Mouse (Mus musculus) heart, embryonic 12.5 days (tissue): ENCODE data around the gene Cep350. TPM values are rescaled to one million over a fixed set of nuclear protein-coding genes. Genes with fewer than 3 reads are reported as not detected.

Experiments used
- ATAC-seq: fragments of 200-750 bp; cut with Nextera tagmentation; 2 replicates; pipeline ENCODE4 v1.8.0; 2017; ENCODE audit warnings: moderate TSS enrichment, moderate library complexity; ENCODE audit not compliant: insufficient number of reproducible peaks, low FRiP score
- H3K27ac ChIP-seq: fragments of 300-500 bp; sonication (generic); 2 replicates; pipeline ENCODE4 v1.5.1; 2016; ENCODE audit warnings: mild to moderate bottlenecking, moderate library complexity; ENCODE audit not compliant: poor library complexity, severe bottlenecking
- H3K27me3 ChIP-seq: fragments of 300-500 bp; sonication (generic); replicated peaks from 2 replicates; pipeline ENCODE4 v1.6.1; 2016; ENCODE audit warnings: mild to moderate bottlenecking, moderate library complexity
- H3K36me3 ChIP-seq: fragments of 300-500 bp; sonication (generic); 2 replicates; pipeline ENCODE4 v1.6.1; 2016; ENCODE audit warnings: mild to moderate bottlenecking, moderate library complexity
- H3K4me1 ChIP-seq: fragments of 300-500 bp; sonication (generic); replicated peaks from 2 replicates; pipeline ENCODE4 v1.6.1; 2016; ENCODE audit warnings: mild to moderate bottlenecking
- H3K4me2 ChIP-seq: fragments of 300-500 bp; sonication (generic); 2 replicates; pipeline ENCODE4 v1.6.1; 2016; ENCODE audit warnings: mild to moderate bottlenecking, moderate library complexity
- H3K4me3 ChIP-seq: fragments of 300-500 bp; sonication (generic); 2 replicates; pipeline ENCODE4 v1.5.1; 2016; ENCODE audit warnings: mild to moderate bottlenecking
- H3K9ac ChIP-seq: fragments of 300-500 bp; sonication (generic); 2 replicates; pipeline ENCODE4 v1.6.1; 2016; ENCODE audit warnings: mild to moderate bottlenecking, moderate library complexity
- H3K9me3 ChIP-seq: fragments of 300-500 bp; sonication (generic); replicated peaks from 2 replicates; pipeline ENCODE4 v1.6.1; 2016; ENCODE audit warnings: mild to moderate bottlenecking, moderate library complexity
- WGBS: fragments of 180-500 bp; shearing (Covaris S2); methylation state at CpG from one replicate; pipeline ENCODE4 v1.1.7; 2016; 5-methylcytosine and 5-hydroxymethylcytosine counted together
- polyA plus RNA-seq: library from polyadenylated mRNA; unstranded; fragments of >200 nt; fragmentation: Nextera tagmentation; extraction: Ambion mirVana; gene quantifications from 2 replicates; pipeline ENCODE4 v1.2.1, GENCODE M21; 2016

Cep350 gene
- polyA plus RNA-seq, 1 experiment from 2014 or later = 10.4 TPM

DNA sequence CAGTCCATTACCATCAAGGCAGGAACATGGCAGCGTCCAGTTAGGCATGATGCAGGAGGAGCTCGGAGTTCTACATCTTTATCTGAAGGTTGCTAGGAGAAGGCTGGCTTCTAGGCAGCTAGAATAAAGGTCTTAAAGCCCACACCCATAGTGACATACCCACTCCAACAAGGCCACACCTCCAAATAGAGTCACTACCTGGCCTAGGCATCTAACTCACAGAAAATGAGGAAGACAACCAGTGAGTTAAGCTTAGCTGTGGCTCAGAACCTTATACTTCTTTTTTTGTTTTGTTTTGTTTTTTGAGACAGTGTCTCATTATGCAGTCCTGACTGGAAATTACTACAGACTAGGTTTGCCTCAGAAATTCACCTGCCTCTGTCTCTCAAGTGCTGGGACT is 14.6 kb upstream of the Cep350 start:
- 75% methylated on average over 2 of the region's 2 CpGs for WGBS
- H3K27ac ChIP-seq = no peak overlapping the region
- no peak for ATAC-seq
- no peaks in the 10 kb centered on the region; the same call in 1 of the 2 replicates for H3K9me3 ChIP-seq
- H3K4me1 ChIP-seq = peaks cover 18% of the 10 kb centered on the region
- H3K4me3 ChIP-seq = no peak overlapping the region
- H3K27me3 ChIP-seq = no peaks in the 10 kb centered on the region
- no peak overlapping the region for H3K9ac ChIP-seq
- H3K36me3 ChIP-seq = no peaks in the 10 kb centered on the region
- no peak overlapping the region for H3K4me2 ChIP-seq

DNA sequence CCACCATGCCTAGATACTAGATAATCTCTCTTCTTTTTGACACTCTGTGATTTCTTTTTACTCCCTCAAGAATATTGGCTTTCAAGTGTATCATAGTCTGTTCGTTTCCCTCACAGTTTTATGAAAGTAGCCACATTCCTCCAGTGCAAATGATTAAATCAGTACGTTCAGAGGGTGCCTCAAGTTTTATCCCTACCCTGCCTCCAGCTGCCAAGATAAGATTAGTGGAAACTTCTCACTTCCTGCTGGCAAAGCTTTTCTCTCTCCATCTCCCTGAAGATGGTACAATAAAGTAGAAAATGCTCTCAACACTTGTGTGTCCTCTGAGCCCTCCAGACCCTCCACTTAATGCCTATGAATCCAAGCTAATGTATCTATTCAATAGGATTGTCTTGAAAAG is 1.9 kb upstream of the Cep350 start:
- Histone ChIP-seq H3K9ac (no peak overlapping the region), H3K4me3 (no peak overlapping the region), H3K36me3 (no peaks in the 10 kb centered on the region), H3K9me3 (no peaks in the 10 kb centered on the region), H3K4me1 (peaks cover 7% of the 10 kb centered on the region), H3K4me2 (no peak overlapping the region), H3K27ac (no peak overlapping the region), H3K27me3 (no peaks in the 10 kb centered on the region)
- 18% methylated on average over 2 of the region's 2 CpGs for WGBS
- no peak for ATAC-seq

DNA sequence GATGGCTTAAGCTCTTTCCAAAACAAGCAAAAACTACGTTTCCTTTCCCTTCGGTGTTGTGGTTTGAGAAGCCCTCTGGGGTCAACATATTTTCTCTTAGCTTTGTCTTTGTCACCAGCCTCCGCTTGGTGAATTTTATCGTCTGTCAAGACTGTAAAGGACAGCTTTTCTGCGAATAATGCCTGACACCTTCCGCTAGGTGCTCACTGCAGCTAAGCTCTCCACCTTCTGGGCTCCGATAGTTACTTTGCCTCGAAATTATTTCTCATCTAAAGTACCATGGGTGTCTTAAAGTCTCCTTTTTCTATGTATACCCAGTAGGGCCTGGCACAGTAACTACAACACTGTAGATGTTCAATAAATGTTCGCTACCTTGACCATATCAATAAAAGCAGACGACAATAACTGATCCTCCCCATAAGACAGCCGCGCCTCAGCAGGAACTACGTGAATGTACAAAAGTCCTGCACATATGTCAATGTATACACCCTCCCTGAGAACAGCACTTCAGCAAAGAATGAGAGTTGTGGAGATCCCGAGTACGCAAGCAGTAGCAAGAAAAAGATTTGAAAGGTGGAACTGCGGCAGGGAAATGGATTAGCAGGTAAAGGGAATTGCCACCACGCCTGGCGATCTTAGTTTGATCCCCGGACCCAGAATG is 794 bp upstream of the Cep350 start:
- Histone ChIP-seq H3K9me3 (no peaks in the 10 kb centered on the region), H3K36me3 (no peaks in the 10 kb centered on the region), H3K27me3 (no peaks in the 10 kb centered on the region), H3K9ac (peak overlapping the region; percentile 78), H3K4me2 (peak overlapping the region; percentile 85), H3K4me3 (peak overlapping the region; percentile 84), H3K27ac (peak overlapping the region; percentile 97), H3K4me1 (peaks cover 9% of the 10 kb centered on the region)
- WGBS = 8% methylated on average over 19 of the region's 19 CpGs
- ATAC-seq = no peak

DNA sequence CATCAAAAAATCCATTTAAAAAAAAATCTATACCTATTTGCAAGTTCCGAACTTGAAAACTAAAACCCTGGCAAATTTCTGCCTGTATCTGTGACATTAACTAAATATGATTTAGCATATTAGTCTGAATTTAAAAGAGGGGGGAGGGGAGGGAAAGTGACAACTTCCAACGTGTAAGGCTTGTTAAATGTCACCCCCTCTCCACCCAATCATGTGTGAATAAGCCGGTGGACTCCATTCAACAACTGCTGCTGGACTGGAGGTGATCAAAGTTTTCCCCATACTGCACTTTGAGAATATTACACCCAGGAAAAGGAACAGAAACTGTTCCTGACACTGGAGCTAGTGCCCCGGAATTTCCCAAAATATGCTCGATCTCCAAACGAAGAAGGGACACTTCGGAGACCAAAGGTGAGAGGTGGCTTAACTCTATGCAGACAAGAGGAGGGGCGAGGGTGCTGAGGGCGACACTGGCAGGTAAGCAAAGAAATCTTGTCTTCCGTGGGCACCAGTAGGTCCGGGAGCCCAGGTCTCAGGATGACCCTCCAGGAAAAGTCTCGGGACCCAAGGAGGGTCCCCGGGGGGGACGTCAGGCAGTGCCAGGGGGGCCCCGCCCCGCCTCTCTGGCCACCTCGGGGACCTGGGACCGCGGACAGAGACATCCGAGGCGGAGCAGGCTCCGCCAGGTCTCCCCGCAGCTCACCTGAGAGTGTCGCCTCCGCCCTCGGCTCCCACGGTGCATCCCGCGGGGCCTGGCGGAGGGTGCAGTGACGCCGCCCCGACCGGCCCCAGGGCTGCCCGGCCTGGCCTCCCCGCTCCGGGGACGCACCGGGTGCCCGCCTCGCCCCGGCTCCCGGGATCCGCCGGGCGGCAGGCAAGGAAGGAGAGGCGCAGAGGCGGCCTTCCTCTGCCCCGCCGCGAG is 648 bp downstream of the Cep350 start:
- H3K36me3 ChIP-seq = no peaks in the 10 kb centered on the region
- H3K27me3 ChIP-seq = no peaks in the 10 kb centered on the region
- WGBS = 2% methylated on average over 42 of the region's 51 CpGs

DNA sequence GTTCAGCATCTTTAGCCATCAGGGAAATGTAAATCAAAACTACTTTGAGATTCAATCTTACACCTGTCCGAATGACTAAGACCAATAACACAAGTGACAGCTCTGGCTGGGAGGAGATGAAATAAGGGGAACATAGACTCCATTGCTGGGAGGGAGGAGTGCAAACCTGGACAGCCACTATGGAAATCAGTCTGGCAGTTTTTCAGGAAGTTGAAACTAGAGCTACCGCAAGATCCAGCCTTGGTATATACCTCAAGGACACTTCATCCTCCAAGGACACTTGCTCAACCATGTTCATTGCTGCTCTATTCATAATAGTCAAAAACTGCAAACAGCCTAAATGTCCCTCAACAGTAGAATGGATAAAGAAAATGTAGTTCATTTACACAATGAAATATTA is 23.9 kb downstream of the Cep350 start:
- Histone ChIP-seq H3K36me3 (peaks cover 50% of the 10 kb centered on the region), H3K4me3 (no peak overlapping the region)

More for the DNA sequence above, 648 bp downstream of the Cep350 start:
- H3K4me3 ChIP-seq = peak overlapping the region; percentile 84
- peak overlapping the region; percentile 96 for H3K9ac ChIP-seq
- ATAC-seq = peak; percentile 75
- peak overlapping the region; percentile 85 for H3K4me2 ChIP-seq
- H3K9me3 ChIP-seq = no peaks in the 10 kb centered on the region
- H3K27ac ChIP-seq = peak overlapping the region; percentile 97
- H3K4me1 ChIP-seq = peaks cover 9% of the 10 kb centered on the region

DNA sequence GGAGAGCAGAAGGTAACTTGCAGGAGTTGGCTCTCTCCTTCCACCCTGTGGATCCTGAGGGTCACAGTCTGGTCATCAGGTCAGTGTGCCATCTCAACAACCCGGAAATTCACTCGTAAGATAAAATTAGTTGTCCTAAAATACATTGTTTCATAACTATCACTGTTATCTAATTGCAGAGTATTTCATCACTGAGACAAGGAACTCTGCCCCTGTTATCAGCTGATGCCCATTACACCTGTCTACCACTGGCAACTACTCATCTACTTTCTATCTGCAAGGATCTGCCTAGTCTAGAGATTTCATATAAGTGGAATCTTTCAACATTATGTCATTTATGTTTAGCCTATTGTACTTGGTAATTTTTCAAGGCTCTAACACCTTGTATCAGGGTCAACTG is 28.7 kb downstream of the Cep350 start:
- Histone ChIP-seq H3K4me2 (no peak overlapping the region), H3K9ac (no peak overlapping the region), H3K36me3 (peaks cover 47% of the 10 kb centered on the region), H3K9me3 (no peaks in the 10 kb centered on the region), H3K27ac (no peak overlapping the region), H3K27me3 (no peaks in the 10 kb centered on the region), H3K4me1 (no peaks in the 10 kb centered on the region), H3K4me3 (no peak overlapping the region)
- WGBS = 68% methylated on average over 2 of the region's 2 CpGs
- no peak for ATAC-seq

More for the DNA sequence above, 23.9 kb downstream of the Cep350 start:
- no peak overlapping the region for H3K9ac ChIP-seq
- 92% methylated on average over 2 of the region's 2 CpGs for WGBS
- H3K4me2 ChIP-seq = no peak overlapping the region
- no peak for ATAC-seq
- H3K4me1 ChIP-seq = no peaks in the 10 kb centered on the region
- H3K27me3 ChIP-seq = no peaks in the 10 kb centered on the region
- no peaks in the 10 kb centered on the region for H3K9me3 ChIP-seq
- H3K27ac ChIP-seq = no peak overlapping the region

DNA sequence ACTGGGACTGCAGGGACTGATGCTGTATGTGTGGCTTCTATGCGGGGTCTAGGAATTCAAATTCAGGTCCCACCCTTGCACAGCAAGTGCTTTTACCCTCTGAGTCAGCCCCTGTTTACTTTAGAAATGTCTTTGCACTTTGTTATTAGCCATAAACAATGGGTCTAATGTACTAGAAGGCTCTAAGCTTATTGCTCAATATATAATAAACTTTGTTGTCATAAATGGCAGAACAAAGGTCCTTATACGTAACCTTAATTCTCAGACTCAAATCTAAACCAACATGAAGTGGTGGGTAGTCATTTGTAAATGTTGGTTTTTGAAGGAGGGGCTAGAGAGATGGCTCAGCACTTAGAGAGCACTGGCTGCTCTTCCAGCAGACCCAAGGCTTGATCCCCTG is 35.6 kb downstream of the Cep350 start:
- 96% methylated on average over 2 of the region's 2 CpGs for WGBS
- no peak overlapping the region for H3K9ac ChIP-seq
- no peak for ATAC-seq
- no peaks in the 10 kb centered on the region for H3K27me3 ChIP-seq
- H3K27ac ChIP-seq = no peak overlapping the region
- peaks cover 67% of the 10 kb centered on the region for H3K36me3 ChIP-seq
- no peaks in the 10 kb centered on the region for H3K9me3 ChIP-seq
- H3K4me1 ChIP-seq = no peaks in the 10 kb centered on the region
- H3K4me3 ChIP-seq = no peak overlapping the region
- H3K4me2 ChIP-seq = no peak overlapping the region

DNA sequence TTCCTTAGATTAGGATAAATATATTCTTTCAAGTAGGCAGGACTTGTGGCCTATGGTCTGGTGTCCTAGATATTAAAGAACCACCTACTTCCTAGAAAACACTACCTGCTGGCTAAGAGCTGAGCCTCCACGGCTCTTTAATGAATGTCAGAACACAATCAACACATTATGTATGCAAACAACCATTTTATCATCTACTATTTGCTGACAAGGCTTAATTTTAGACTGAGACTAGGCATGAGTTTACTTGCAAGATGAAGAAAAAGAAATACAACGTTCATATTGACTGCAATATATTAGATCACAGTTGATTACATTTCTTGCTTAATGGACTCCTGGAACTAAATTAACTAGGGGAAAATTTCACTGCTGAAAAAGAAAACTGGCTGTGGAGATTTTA is 38.4 kb downstream of the Cep350 start:
- H3K9ac ChIP-seq = no peak overlapping the region
- H3K27me3 ChIP-seq = no peaks in the 10 kb centered on the region
- H3K4me1 ChIP-seq = no peaks in the 10 kb centered on the region
- WGBS = 89% methylated on average over 2 of the region's 2 CpGs
- H3K36me3 ChIP-seq = peaks cover 69% of the 10 kb centered on the region
- no peak overlapping the region for H3K4me2 ChIP-seq
- H3K27ac ChIP-seq = no peak overlapping the region
- no peak for ATAC-seq
- H3K4me3 ChIP-seq = no peak overlapping the region
- H3K9me3 ChIP-seq = no peaks in the 10 kb centered on the region

DNA sequence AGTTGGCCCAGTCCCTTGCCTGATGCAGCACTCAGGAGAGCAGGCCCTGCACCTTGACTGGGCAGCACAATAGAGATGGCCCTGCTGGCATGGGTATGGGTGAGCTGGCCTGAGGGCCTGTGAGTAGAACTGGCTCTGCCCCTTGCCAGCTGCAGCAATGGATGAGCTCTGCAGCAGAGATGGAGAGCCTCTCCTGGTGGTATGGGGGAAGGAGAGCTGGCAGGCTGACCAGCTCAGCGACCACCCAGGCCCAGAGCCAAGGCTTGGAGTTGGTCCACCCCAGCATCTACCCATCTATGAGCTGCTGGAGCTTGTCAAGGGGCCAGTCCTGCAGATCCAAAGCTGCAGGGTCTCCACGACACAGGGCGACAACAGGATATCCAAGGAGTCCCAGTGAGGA is 69.5 kb downstream of the Cep350 start:
- H3K36me3 ChIP-seq = peaks cover 76% of the 10 kb centered on the region
- no peak for ATAC-seq
- no peaks in the 10 kb centered on the region for H3K27me3 ChIP-seq
- H3K4me2 ChIP-seq = no peak overlapping the region
- H3K9ac ChIP-seq = no peak overlapping the region
- H3K9me3 ChIP-seq = no peaks in the 10 kb centered on the region
- H3K27ac ChIP-seq = no peak overlapping the region
- no peaks in the 10 kb centered on the region for H3K4me1 ChIP-seq
- WGBS = 82% methylated on average over 3 of the region's 3 CpGs
- no peak overlapping the region for H3K4me3 ChIP-seq

DNA sequence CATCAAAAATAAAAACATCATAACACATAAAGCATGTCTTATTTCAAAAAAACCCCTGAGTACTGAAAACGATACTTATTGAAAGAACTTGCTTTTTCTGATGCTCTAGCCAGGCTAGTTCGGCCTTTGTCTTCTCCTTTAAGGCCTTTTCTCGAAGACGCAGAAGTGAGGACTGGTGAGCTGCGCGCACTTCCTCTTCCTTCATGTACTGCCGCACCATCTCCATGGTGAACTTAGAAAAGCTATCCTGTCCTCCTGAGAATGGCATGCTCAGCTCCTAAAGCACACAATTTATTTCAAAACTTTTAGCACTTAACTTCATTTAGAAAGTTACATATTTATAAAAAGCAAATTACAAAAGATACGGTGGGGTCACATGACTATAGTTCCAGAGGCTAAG is 71.7 kb downstream of the Cep350 start:
- Histone ChIP-seq H3K4me3 (no peak overlapping the region), H3K4me2 (no peak overlapping the region), H3K36me3 (peaks cover 71% of the 10 kb centered on the region), H3K4me1 (no peaks in the 10 kb centered on the region), H3K27me3 (no peaks in the 10 kb centered on the region), H3K9me3 (no peaks in the 10 kb centered on the region), H3K27ac (no peak overlapping the region), H3K9ac (no peak overlapping the region)
- no peak for ATAC-seq
- 93% methylated on average over 8 of the region's 8 CpGs for WGBS

DNA sequence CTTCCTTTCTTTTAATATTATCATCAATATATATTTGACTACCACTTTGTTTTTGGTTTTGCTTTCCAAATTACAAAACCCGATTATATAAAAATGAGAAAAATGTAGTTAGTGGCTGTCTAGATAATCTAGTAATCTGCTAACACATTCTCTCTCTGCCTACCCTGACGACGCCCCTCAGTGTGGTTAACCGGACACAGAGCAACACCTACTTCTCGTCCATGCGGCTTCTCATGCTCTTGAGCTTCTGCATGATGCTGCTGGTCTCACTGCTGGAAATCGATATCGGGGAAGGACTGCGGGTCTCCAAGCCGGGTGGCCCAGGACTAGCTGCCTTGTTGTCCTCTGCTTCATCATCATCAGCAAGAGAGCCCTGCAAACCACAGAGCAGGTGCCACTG is 78.7 kb downstream of the Cep350 start:
- no peak for ATAC-seq
- Histone ChIP-seq H3K9me3 (no peaks in the 10 kb centered on the region), H3K4me3 (no peak overlapping the region), H3K27ac (no peak overlapping the region), H3K27me3 (no peaks in the 10 kb centered on the region), H3K4me2 (no peak overlapping the region), H3K4me1 (no peaks in the 10 kb centered on the region), H3K9ac (no peak overlapping the region), H3K36me3 (peaks cover 71% of the 10 kb centered on the region)
- WGBS = 90% methylated on average over 10 of the region's 10 CpGs
